In genomic region chr4:103751249-103751855, GRCm38 (mm10) we compare ENCODE assay signal across 28 mouse cellular contexts.
A peak's percentile ranks its signal among the peaks of the same experiment; 100 is the strongest.
DNase-seq lines count a peak whose midpoint lies in the region; ATAC-seq and TF ChIP-seq lines count a peak whose summit lies in the region.
"Had no signal": no experiment of that assay in that cellular context is flagged by ENCODE, and none has a peak within 500 bp of the region (broad histone marks: within the 10 kb centered on the region; RNA-seq: fewer than 3 reads in every experiment).

No protein-coding gene starts in this region.

- no peak overlapping the region for H3K27ac ChIP-seq in midbrain, postnatal 0 days (ENCODE audit: low read depth, low read length)
- H3K27ac ChIP-seq in midbrain, embryonic 14.5 days (replicated peaks; ENCODE audit: low read depth, low read length): no peak overlapping the region
- H3K27ac ChIP-seq: embryonic facial prominence, embryonic 10.5 days; embryonic facial prominence, embryonic 15.5 days; hindbrain, embryonic 15.5 days; intestine, embryonic 15.5 days; kidney, postnatal 0 days; limb, embryonic 12.5 days; liver, embryonic 15.5 days; midbrain, embryonic 15.5 days had no signal

- H3K9me3 ChIP-seq in midbrain, postnatal 0 days (ENCODE audit: low read length): no peaks in the 10 kb centered on the region
- H3K9me3 ChIP-seq in midbrain, embryonic 14.5 days (ENCODE audit: control insufficient read depth, low read length): no peaks in the 10 kb centered on the region
- H3K9me3 ChIP-seq: embryonic facial prominence, embryonic 10.5 days; embryonic facial prominence, embryonic 15.5 days; heart, embryonic 12.5 days; hindbrain, embryonic 15.5 days; intestine, embryonic 15.5 days; limb, embryonic 12.5 days; liver, embryonic 15.5 days; midbrain, embryonic 15.5 days had no signal

- H3K4me3 ChIP-seq in midbrain, postnatal 0 days (ENCODE audit: low read depth, low read length): no peak overlapping the region
- no peak overlapping the region for H3K4me3 ChIP-seq in midbrain, embryonic 14.5 days (replicated peaks; ENCODE audit: low read depth, low read length)
- H3K4me3 ChIP-seq: embryonic facial prominence, embryonic 10.5 days; embryonic facial prominence, embryonic 15.5 days; heart, embryonic 12.5 days; hindbrain, embryonic 15.5 days; intestine, embryonic 15.5 days; limb, embryonic 12.5 days; liver, embryonic 15.5 days; midbrain, embryonic 15.5 days had no signal

- peak; percentile 64; the same call in 1 of the 2 replicates for ATAC-seq in frontal cortex, adult (ENCODE audit: low TSS enrichment)
- no peak for ATAC-seq in midbrain, postnatal 0 days (ENCODE audit: low FRiP score)
- no peak for ATAC-seq in midbrain, embryonic 14.5 days (ENCODE audit: low FRiP score, low TSS enrichment)
- ATAC-seq: intestine, embryonic 15.5 days; midbrain, embryonic 15.5 days; Patski had no signal

- no peak overlapping the region for H3K9ac ChIP-seq in midbrain, postnatal 0 days (replicated peaks; ENCODE audit: low read length, poor library complexity, severe bottlenecking)
- H3K9ac ChIP-seq in midbrain, embryonic 14.5 days (replicated peaks; ENCODE audit: low read length): no peak overlapping the region
- H3K9ac ChIP-seq: embryonic facial prominence, embryonic 15.5 days; heart, embryonic 12.5 days; hindbrain, embryonic 15.5 days; intestine, embryonic 15.5 days; limb, embryonic 12.5 days; liver, embryonic 15.5 days; lung, embryonic 14.5 days; midbrain, embryonic 15.5 days had no signal

- WGBS in midbrain, postnatal 0 days: 51% methylated on average over 4 of the region's 4 CpGs
- 51% methylated on average over 4 of the region's 4 CpGs for WGBS in midbrain, embryonic 14.5 days

- no peaks in the 10 kb centered on the region for H3K27me3 ChIP-seq in midbrain, postnatal 0 days (ENCODE audit: insufficient read depth, low read length)
- no peaks in the 10 kb centered on the region for H3K27me3 ChIP-seq in midbrain, embryonic 14.5 days (ENCODE audit: control insufficient read depth, insufficient read depth, low read length)
- H3K27me3 ChIP-seq: embryonic facial prominence, embryonic 15.5 days; heart, embryonic 12.5 days; hindbrain, embryonic 15.5 days; intestine, embryonic 15.5 days; limb, embryonic 12.5 days; liver, embryonic 15.5 days; midbrain, embryonic 15.5 days had no signal

- no peaks in the 10 kb centered on the region for H3K36me3 ChIP-seq in midbrain, postnatal 0 days (ENCODE audit: insufficient read depth, low read length)
- no peaks in the 10 kb centered on the region for H3K36me3 ChIP-seq in midbrain, embryonic 14.5 days (ENCODE audit: control insufficient read depth, insufficient read depth, low read length)
- H3K36me3 ChIP-seq: embryonic facial prominence, embryonic 10.5 days; embryonic facial prominence, embryonic 15.5 days; G1E; heart, embryonic 12.5 days; hindbrain, embryonic 15.5 days; intestine, embryonic 15.5 days; limb, embryonic 12.5 days; liver, embryonic 15.5 days; midbrain, embryonic 15.5 days had no signal

- TF ChIP-seq CTCF in midbrain, postnatal 0 days (IDR thresholded peaks at IDR 0.05): 0 out of 2 replicates have a peak, but pooled peaks have one; percentile 8

- H3K4me1 ChIP-seq in midbrain, postnatal 0 days (ENCODE audit: insufficient read depth, low read length): no peaks in the 10 kb centered on the region
- no peaks in the 10 kb centered on the region for H3K4me1 ChIP-seq in midbrain, embryonic 14.5 days (ENCODE audit: control insufficient read depth, insufficient read depth, low read length)
- H3K4me1 ChIP-seq: embryonic facial prominence, embryonic 15.5 days; heart, embryonic 12.5 days; hindbrain, embryonic 15.5 days; intestine, embryonic 15.5 days; liver, embryonic 15.5 days; midbrain, embryonic 15.5 days had no signal

- no peak overlapping the region for H3K4me2 ChIP-seq in midbrain, postnatal 0 days (ENCODE audit: low read depth, low read length, poor library complexity, severe bottlenecking)
- H3K4me2 ChIP-seq in midbrain, embryonic 14.5 days (ENCODE audit: low read length): no peak overlapping the region
- H3K4me2 ChIP-seq: embryonic facial prominence, embryonic 15.5 days; heart, embryonic 12.5 days; hindbrain, embryonic 15.5 days; intestine, embryonic 15.5 days; limb, embryonic 12.5 days; liver, embryonic 15.5 days; lung, embryonic 14.5 days; midbrain, embryonic 15.5 days had no signal

- peak; percentile 21 to 48 for DNase-seq in cerebellum, postnatal 10 days
- DNase-seq in cerebellum, adult 11 months: no peak
- no peak for DNase-seq in frontal cortex, postnatal 25 days (ENCODE audit: low spot score in 2 of 2)
- peak; percentile 38 for DNase-seq in midbrain, postnatal 0 days (ENCODE audit: low spot score)
- no peak for DNase-seq in midbrain, embryonic 14.5 days
- no peak for DNase-seq in right cerebral cortex, postnatal 4 days
- DNase-seq: adrenal gland, postnatal 10 days; cerebellum, adult 9-10 months; gastrocnemius, postnatal 25 days; heart, adult 18-20 months; heart, postnatal 4 days; kidney, adult 8-10 months; kidney, postnatal 4 days; lung, embryonic 14.5 days; lung, postnatal 14 days; thymus, postnatal 4 days had no signal

Comparison
In these comparisons a context has a peak if more than half of its experiments do, and no peak if none do; other contexts are left out.
1. DNase-seq: peak in cerebellum, postnatal 10 days (2 of 2) and midbrain, postnatal 0 days (single experiment); none in cerebellum, adult 11 months (single experiment), frontal cortex, postnatal 25 days (0 of 2), midbrain, embryonic 14.5 days (single experiment) and right cerebral cortex, postnatal 4 days (single experiment).